Mouse (Mus musculus) heart, embryonic 13.5 days (tissue): ENCODE results near the gene Cox10. TPM values are rescaled to one million over a fixed set of nuclear protein-coding genes. Genes with fewer than 3 reads are reported as not detected.

Experiments used
- ATAC-seq: fragments of 200-750 bp; cut with Nextera tagmentation; 2 replicates; pipeline ENCODE4 v1.8.0; 2017; ENCODE audit warnings: moderate TSS enrichment; ENCODE audit not compliant: insufficient number of reproducible peaks, low FRiP score, low TSS enrichment; ENCODE audit errors: extremely low read depth
- H3K27ac ChIP-seq: fragments of 300-500 bp; sonication (generic); replicated peaks from 2 replicates; pipeline ENCODE4 v1.5.1; 2015; ENCODE audit warnings: moderate library complexity, mild to moderate bottlenecking, inconsistent platforms
- H3K27me3 ChIP-seq: fragments of 300-500 bp; sonication (generic); replicated peaks from 2 replicates; pipeline ENCODE4 v1.6.1; 2015; ENCODE audit warnings: mild to moderate bottlenecking, inconsistent platforms
- H3K36me3 ChIP-seq: fragments of 300-500 bp; sonication (generic); 2 replicates; pipeline ENCODE4 v1.6.1; 2015; ENCODE audit warnings: mild to moderate bottlenecking, inconsistent platforms
- H3K4me1 ChIP-seq: fragments of 300-500 bp; sonication (generic); 2 replicates; pipeline ENCODE4 v1.6.1; 2015; ENCODE audit warnings: inconsistent platforms
- H3K4me2 ChIP-seq: fragments of 300-500 bp; sonication (generic); 2 replicates; pipeline ENCODE4 v1.6.1; 2015; ENCODE audit warnings: inconsistent platforms, mild to moderate bottlenecking, moderate library complexity
- H3K4me3 ChIP-seq: fragments of 300-500 bp; sonication (generic); 2 replicates; pipeline ENCODE4 v1.5.1; 2015; ENCODE audit warnings: moderate library complexity, mild to moderate bottlenecking, inconsistent platforms
- H3K9ac ChIP-seq: fragments of 300-500 bp; sonication (generic); 2 replicates; pipeline ENCODE4 v1.6.1; 2015; ENCODE audit warnings: inconsistent platforms, mild to moderate bottlenecking, moderate library complexity
- H3K9me3 ChIP-seq: fragments of 300-500 bp; sonication (generic); 2 replicates; pipeline ENCODE4 v1.6.1; 2016; ENCODE audit warnings: inconsistent platforms
- WGBS: fragments of 180-500 bp; shearing (Covaris S2); methylation state at CpG from one replicate; pipeline ENCODE4 v1.1.7; 2015; ENCODE audit warnings: mixed read lengths; 5-methylcytosine and 5-hydroxymethylcytosine counted together
- polyA plus RNA-seq: library from polyadenylated mRNA; unstranded; fragments of >200 nt; fragmentation: Nextera tagmentation; extraction: Ambion mirVana; gene quantifications from 2 replicates; pipeline ENCODE4 v1.2.1, GENCODE M21; 2015

Cox10 gene
- polyA plus RNA-seq, 1 experiment from 2014 or later, result 32.9 TPM

DNA sequence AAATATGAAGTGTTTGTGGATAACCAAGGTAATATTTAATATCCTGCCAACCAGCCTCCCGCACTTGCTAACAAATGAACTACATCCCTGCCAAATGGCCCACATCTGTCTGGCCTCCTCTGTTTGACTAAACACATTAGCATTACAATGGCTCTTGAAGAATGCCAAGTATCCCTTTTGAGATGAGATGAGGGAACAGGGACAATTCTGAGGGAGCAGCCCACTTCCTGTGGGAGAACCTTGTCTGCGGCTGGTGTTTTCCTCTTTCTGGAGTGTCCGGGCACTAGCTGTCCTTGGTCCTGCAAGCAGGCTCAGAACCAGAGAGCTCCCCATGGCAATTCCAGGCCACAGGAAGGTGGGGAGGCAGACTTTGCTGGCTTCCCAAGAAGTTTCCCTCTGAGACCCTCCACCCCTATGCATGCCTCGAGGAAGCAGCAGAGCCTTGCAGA is 126.5 kb downstream of the Cox10 start:
- H3K9me3 ChIP-seq, result no peaks in the 10 kb centered on the region
- H3K36me3 ChIP-seq, result no peaks in the 10 kb centered on the region
- no peak overlapping the region for H3K9ac ChIP-seq
- H3K4me1 ChIP-seq, result peaks cover 20% of the 10 kb centered on the region
- peaks cover 25% of the 10 kb centered on the region for H3K27me3 ChIP-seq
- H3K4me2 ChIP-seq, result no peak overlapping the region
- ATAC-seq, result no peak
- no peak overlapping the region for H3K27ac ChIP-seq
- no peak overlapping the region for H3K4me3 ChIP-seq
- 46% methylated on average over 4 of the region's 4 CpGs for WGBS

GRCm38 (mm10) chr11:63951831-63952631 is 127.2 kb downstream of the Cox10 start:
- 6% methylated on average over 19 of the region's 19 CpGs for WGBS
- H3K27me3 ChIP-seq, result peaks cover 21% of the 10 kb centered on the region
- no peaks in the 10 kb centered on the region for H3K9me3 ChIP-seq
- no peaks in the 10 kb centered on the region for H3K36me3 ChIP-seq
- H3K4me2 ChIP-seq, result peak overlapping the region; percentile 65
- H3K9ac ChIP-seq, result peak overlapping the region; percentile 11; the same call in 1 of the 2 replicates
- H3K4me3 ChIP-seq, result peak overlapping the region; percentile 43
- H3K27ac ChIP-seq, result no peak overlapping the region
- peak; percentile 33; the same call in 1 of the 2 replicates for ATAC-seq
- peaks cover 25% of the 10 kb centered on the region for H3K4me1 ChIP-seq

GRCm38 (mm10) chr11:63948371-63948770 is 130.9 kb downstream of the Cox10 start:
- Histone ChIP-seq H3K27me3 (peaks cover 15% of the 10 kb centered on the region), H3K9ac (no peak overlapping the region), H3K4me1 (peaks cover 30% of the 10 kb centered on the region), H3K4me3 (no peak overlapping the region), H3K4me2 (no peak overlapping the region), H3K9me3 (no peaks in the 10 kb centered on the region), H3K36me3 (no peaks in the 10 kb centered on the region), H3K27ac (no peak overlapping the region)
- WGBS, result 86% methylated on average over 11 of the region's 11 CpGs
- ATAC-seq, result no peak

DNA sequence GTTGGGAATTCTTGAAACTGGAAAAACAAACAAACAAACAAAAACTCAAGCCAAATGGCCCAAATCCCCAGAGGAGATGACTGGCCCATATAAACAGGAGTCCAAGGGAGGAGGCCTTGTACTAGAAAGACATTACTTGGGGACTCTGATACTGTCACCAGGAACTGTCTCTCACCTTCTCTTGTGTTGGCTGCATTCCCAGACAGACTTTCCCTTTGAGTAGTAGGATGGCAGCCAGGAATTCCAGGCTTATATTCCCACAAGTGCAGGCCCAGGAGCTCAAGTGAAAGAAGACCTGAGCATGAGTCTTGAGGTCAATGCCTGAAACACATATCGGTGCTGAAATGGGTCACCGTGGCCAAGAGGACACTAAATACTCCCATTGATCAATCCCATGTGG is 132.2 kb downstream of the Cox10 start:
- Histone ChIP-seq H3K4me3 (no peak overlapping the region), H3K9me3 (no peaks in the 10 kb centered on the region), H3K27ac (peak overlapping the region; percentile 25; the same call in 1 of the 2 replicates), H3K9ac (no peak overlapping the region), H3K4me1 (peaks cover 21% of the 10 kb centered on the region), H3K4me2 (no peak overlapping the region), H3K36me3 (no peaks in the 10 kb centered on the region), H3K27me3 (peaks cover 12% of the 10 kb centered on the region)
- 38% methylated on average over 2 of the region's 2 CpGs for WGBS
- no peak for ATAC-seq

DNA sequence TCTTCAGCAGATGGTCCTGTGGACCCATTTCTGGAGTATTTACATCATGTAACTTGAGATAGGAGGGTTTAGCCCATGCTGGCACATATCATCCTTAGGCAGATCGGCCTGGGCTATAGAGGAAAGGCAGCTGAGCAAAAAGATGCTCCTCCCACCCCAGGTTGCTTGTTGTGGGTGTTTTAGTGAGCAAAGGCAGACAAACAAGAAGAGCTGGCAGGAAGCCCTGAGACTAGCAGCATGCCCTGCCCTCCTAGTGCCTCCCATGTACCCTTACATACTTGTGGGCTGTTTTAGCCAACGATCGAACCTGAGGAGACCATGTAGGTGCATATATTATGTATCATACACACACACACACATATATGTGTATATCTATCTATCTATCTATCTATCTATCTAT is 135.3 kb downstream of the Cox10 start:
- H3K4me3 ChIP-seq, result no peak overlapping the region
- WGBS, result 89% methylated on average over 3 of the region's 3 CpGs
- no peak for ATAC-seq
- H3K36me3 ChIP-seq, result no peaks in the 10 kb centered on the region
- H3K27ac ChIP-seq, result no peak overlapping the region
- peaks cover 6% of the 10 kb centered on the region for H3K27me3 ChIP-seq
- H3K9ac ChIP-seq, result no peak overlapping the region
- H3K9me3 ChIP-seq, result no peaks in the 10 kb centered on the region
- H3K4me1 ChIP-seq, result peaks cover 16% of the 10 kb centered on the region
- H3K4me2 ChIP-seq, result no peak overlapping the region

GRCm38 (mm10) chr11:63943268-63943890 is 135.9 kb downstream of the Cox10 start:
- H3K27ac ChIP-seq, result no peak overlapping the region
- H3K27me3 ChIP-seq, result peaks cover 11% of the 10 kb centered on the region
- no peak overlapping the region for H3K9ac ChIP-seq
- H3K4me3 ChIP-seq, result no peak overlapping the region
- 84% methylated on average over 13 of the region's 13 CpGs for WGBS
- H3K36me3 ChIP-seq, result no peaks in the 10 kb centered on the region
- no peak for ATAC-seq
- peaks cover 16% of the 10 kb centered on the region for H3K4me1 ChIP-seq
- no peak overlapping the region for H3K4me2 ChIP-seq
- no peaks in the 10 kb centered on the region for H3K9me3 ChIP-seq

DNA sequence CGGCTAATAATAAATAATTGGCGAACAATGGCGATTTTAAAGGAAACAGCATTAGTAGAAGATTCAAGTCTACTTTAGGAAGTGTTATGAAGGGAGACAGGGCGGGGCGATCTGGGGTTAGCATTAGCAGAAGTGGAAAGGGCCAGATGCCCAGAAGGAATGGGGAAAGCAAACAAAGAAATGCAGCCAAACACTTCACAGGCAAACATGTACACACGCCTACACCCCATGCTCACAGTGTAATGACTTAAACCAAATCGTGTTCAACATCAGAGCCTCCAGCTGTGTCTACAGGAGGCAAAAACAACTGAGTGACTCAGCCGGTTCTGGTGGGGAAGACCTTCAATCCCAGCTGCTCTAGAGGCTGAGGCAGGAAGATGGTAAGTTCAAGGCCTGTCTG is 137.1 kb downstream of the Cox10 start:
- ATAC-seq, result no peak

GRCm38 (mm10) chr11:63936641-63937040 is 142.6 kb downstream of the Cox10 start:
- H3K9ac ChIP-seq, result no peak overlapping the region
- no peak overlapping the region for H3K27ac ChIP-seq
- peaks cover 62% of the 10 kb centered on the region for H3K27me3 ChIP-seq
- no peaks in the 10 kb centered on the region for H3K36me3 ChIP-seq
- no peak overlapping the region for H3K4me2 ChIP-seq
- H3K9me3 ChIP-seq, result no peaks in the 10 kb centered on the region
- no peaks in the 10 kb centered on the region for H3K4me1 ChIP-seq
- WGBS, result 50% methylated on average over 3 of the region's 3 CpGs
- no peak overlapping the region for H3K4me3 ChIP-seq
- no peak for ATAC-seq

More for the DNA sequence above, 137.1 kb downstream of the Cox10 start:
- peaks cover 18% of the 10 kb centered on the region for H3K27me3 ChIP-seq
- H3K36me3 ChIP-seq, result no peaks in the 10 kb centered on the region
- 79% methylated on average over 8 of the region's 8 CpGs for WGBS
- H3K9me3 ChIP-seq, result no peaks in the 10 kb centered on the region
- no peak overlapping the region for H3K27ac ChIP-seq
- no peak overlapping the region for H3K4me3 ChIP-seq
- peaks cover 9% of the 10 kb centered on the region for H3K4me1 ChIP-seq
- H3K9ac ChIP-seq, result no peak overlapping the region
- no peak overlapping the region for H3K4me2 ChIP-seq

DNA sequence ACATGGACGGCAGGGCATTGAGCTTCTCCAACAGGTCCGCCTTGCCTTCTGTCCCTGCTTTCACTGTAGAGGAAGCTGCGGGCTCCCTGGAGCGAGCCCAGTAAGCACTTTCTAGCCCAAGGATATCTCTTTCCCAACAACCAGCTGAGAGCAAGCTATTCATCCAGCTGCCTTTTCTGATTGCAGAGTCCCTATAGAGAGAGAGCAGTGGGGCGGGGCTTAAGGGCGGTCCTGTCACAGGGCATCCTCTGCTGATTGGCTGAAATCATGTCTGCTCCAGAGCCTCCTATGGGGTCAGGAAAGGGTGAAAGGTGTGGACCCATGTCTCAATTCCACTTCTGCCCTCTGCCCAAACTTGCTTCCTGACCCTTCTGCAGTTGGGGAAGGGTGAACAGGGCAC is 152.4 kb downstream of the Cox10 start:
- WGBS, result 71% methylated on average over 6 of the region's 6 CpGs
- H3K27ac ChIP-seq, result no peak overlapping the region
- ATAC-seq, result no peak

DNA sequence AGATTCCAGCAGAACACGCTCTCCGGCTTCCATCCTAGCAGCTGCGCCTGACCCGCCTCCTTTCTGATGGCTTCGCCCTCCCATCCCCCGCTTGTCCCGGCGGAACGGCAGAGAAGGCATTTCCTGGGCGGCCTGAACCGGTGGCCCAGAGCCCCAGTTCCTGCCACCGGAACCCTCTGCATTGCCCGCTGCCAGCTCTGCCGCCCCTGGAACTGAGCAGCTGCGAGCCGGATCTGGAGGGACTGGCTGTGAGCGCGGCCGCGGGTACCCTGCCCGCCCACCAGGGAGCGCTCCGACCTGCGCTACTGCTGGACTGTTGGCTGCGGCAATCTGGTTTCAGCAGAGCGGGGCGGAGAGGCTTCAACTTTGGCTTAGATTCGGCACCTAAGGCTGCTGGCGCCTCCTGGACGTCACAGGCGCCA is 154.1 kb downstream of the Cox10 start:
- H3K9ac ChIP-seq, result peak overlapping the region; percentile 70
- no peak overlapping the region for H3K27ac ChIP-seq
- ATAC-seq, result no peak
- H3K4me1 ChIP-seq, result peaks cover 42% of the 10 kb centered on the region
- no peaks in the 10 kb centered on the region for H3K36me3 ChIP-seq
- peaks cover 71% of the 10 kb centered on the region for H3K27me3 ChIP-seq
- H3K9me3 ChIP-seq, result no peaks in the 10 kb centered on the region
- WGBS, result 1% methylated on average over 31 of the region's 31 CpGs
- H3K4me3 ChIP-seq, result peak overlapping the region; percentile 68
- peak overlapping the region; percentile 99 for H3K4me2 ChIP-seq

More for the DNA sequence above, 152.4 kb downstream of the Cox10 start:
- Histone ChIP-seq H3K27me3 (peaks cover 59% of the 10 kb centered on the region), H3K4me1 (peaks cover 30% of the 10 kb centered on the region), H3K4me2 (no peak overlapping the region), H3K9me3 (no peaks in the 10 kb centered on the region), H3K4me3 (no peak overlapping the region), H3K36me3 (no peaks in the 10 kb centered on the region), H3K9ac (no peak overlapping the region)

- Histone ChIP-seq H3K4me2 (peak overlapping the region; percentile 99), H3K36me3 (no peaks in the 10 kb centered on the region), H3K27ac (no peak overlapping the region), H3K4me3 (peak overlapping the region; percentile 68), H3K9me3 (no peaks in the 10 kb centered on the region), H3K4me1 (peaks cover 50% of the 10 kb centered on the region), H3K9ac (0 out of 2 replicates have a peak overlapping the region, but pooled peaks have one; percentile 29), H3K27me3 (peaks cover 79% of the 10 kb centered on the region)
- ATAC-seq, result no peak
- WGBS, result 5% methylated on average over 26 of the region's 26 CpGs
These were observed 154.9 kb downstream of the Cox10 start for GRCm38 (mm10) chr11:63924286-63924930.
